Mouse (Mus musculus): Measurements from ENCODE around the gene Ube2d3. TPM values are rescaled to one million over a fixed set of nuclear protein-coding genes. Genes with fewer than 3 reads are reported as not detected.

Gene Ube2d3
- 100 to 1,000 TPM; 246 to 248 TPM for total RNA-seq (2021)
- long read RNA-seq, experiment 1, transcript Ube2d3-202 (8 exons, 2,504 nt) = minor isoform, 28 of 189 reads
- long read RNA-seq, experiment 1, transcript Ube2d3-210 (7 exons, 2,515 nt) = minor isoform, 28 of 189 reads
- long read RNA-seq, experiment 1, transcript Ube2d3-212 (8 exons, 3,833 nt) = major isoform, 121 of 189 reads
- long read RNA-seq, experiment 1, partial matches to known transcripts = 0 of 189 reads
- long read RNA-seq, experiment 1, other reads (novel, unspliced or antisense) = 8 of 189 reads
- long read RNA-seq, experiment 2, transcript Ube2d3-202 (8 exons, 2,504 nt) = minor isoform, 49 of 263 reads
- long read RNA-seq, experiment 2, transcript Ube2d3-201 (8 exons, 1,512 nt) = minor isoform, 5 of 263 reads
- long read RNA-seq, experiment 2, transcript Ube2d3-210 (7 exons, 2,515 nt) = minor isoform, 35 of 263 reads
- long read RNA-seq, experiment 2, transcript Ube2d3-212 (8 exons, 3,833 nt) = major isoform, 151 of 263 reads
- long read RNA-seq, experiment 2, partial matches to known transcripts = 1 of 263 reads
- long read RNA-seq, experiment 2, other reads (novel, unspliced or antisense) = 20 of 263 reads

GRCm38 (mm10) chr3:135437758-135438495 lies at the start of gene Ube2d3:
Gene Ube2d3 (plus strand): TSS chr3:135438149.
- peak; percentile 98 to 99 for DNase-seq (ENCODE audit: low spot score in 2 of 2)

- DNase-seq (ENCODE audit: low spot score in 2 of 2) = no peak
Measured at GRCm38 (mm10) chr3:135393186-135393585, 44.8 kb upstream of the Ube2d3 start.

GRCm38 (mm10) chr3:135395085-135395484 lies 42.9 kb upstream of the Ube2d3 start:
- no peak for DNase-seq (ENCODE audit: low spot score in 2 of 2)

- DNase-seq (ENCODE audit: low spot score in 2 of 2) = no peak
Measured at GRCm38 (mm10) chr3:135396081-135396480, 41.9 kb upstream of the Ube2d3 start.

GRCm38 (mm10) chr3:135397112-135397511 lies 40.8 kb upstream of the Ube2d3 start:
- DNase-seq (ENCODE audit: low spot score in 2 of 2) = no peak

GRCm38 (mm10) chr3:135402201-135402658 lies 35.7 kb upstream of the Ube2d3 start:
- DNase-seq (ENCODE audit: low spot score in 2 of 2) = peak; percentile 76 to 84

- DNase-seq (ENCODE audit: low spot score in 2 of 2) = peak; percentile 6 to 24
Measured at GRCm38 (mm10) chr3:135403211-135403610, 34.7 kb upstream of the Ube2d3 start.

- DNase-seq (ENCODE audit: low spot score in 2 of 2) = no peak
Measured at GRCm38 (mm10) chr3:135403856-135404255, 34.1 kb upstream of the Ube2d3 start.

- DNase-seq (ENCODE audit: low spot score in 2 of 2) = no peak
Measured at GRCm38 (mm10) chr3:135404599-135404998, 33.4 kb upstream of the Ube2d3 start.

- no peak for DNase-seq (ENCODE audit: low spot score in 2 of 2)
Measured at GRCm38 (mm10) chr3:135407351-135407750, 30.6 kb upstream of the Ube2d3 start.

- no peak for DNase-seq (ENCODE audit: low spot score in 2 of 2)
Measured at GRCm38 (mm10) chr3:135409219-135409618, 28.7 kb upstream of the Ube2d3 start.

- no peak for DNase-seq (ENCODE audit: low spot score in 2 of 2)
Measured at GRCm38 (mm10) chr3:135411056-135411455, 26.9 kb upstream of the Ube2d3 start.

- no peak for DNase-seq (ENCODE audit: low spot score in 2 of 2)
Measured at GRCm38 (mm10) chr3:135411824-135412223, 26.1 kb upstream of the Ube2d3 start.

- DNase-seq (ENCODE audit: low spot score in 2 of 2) = no peak
Measured at GRCm38 (mm10) chr3:135417245-135417644, 20.7 kb upstream of the Ube2d3 start.

GRCm38 (mm10) chr3:135417799-135418198 lies 20.1 kb upstream of the Ube2d3 start:
- no peak for DNase-seq (ENCODE audit: low spot score in 2 of 2)

- no peak for DNase-seq (ENCODE audit: low spot score in 2 of 2)
Measured at GRCm38 (mm10) chr3:135420542-135421309, 17.2 kb upstream of the Ube2d3 start.

GRCm38 (mm10) chr3:135421310-135421594 lies 16.7 kb upstream of the Ube2d3 start:
- no peak for DNase-seq (ENCODE audit: low spot score in 2 of 2)

- no peak for DNase-seq (ENCODE audit: low spot score in 2 of 2)
Measured at GRCm38 (mm10) chr3:135422232-135422855, 15.6 kb upstream of the Ube2d3 start.

GRCm38 (mm10) chr3:135422856-135423607 lies 14.9 kb upstream of the Ube2d3 start:
- DNase-seq (ENCODE audit: low spot score in 2 of 2) = peak; percentile 79 to 90

- no peak for DNase-seq (ENCODE audit: low spot score in 2 of 2)
Measured at GRCm38 (mm10) chr3:135423608-135424212, 14.2 kb upstream of the Ube2d3 start, which contains the start of gene Cisd2. Gene Cisd2 (minus strand): TSS chr3:135423925.

Measured in layer of hippocampus, postnatal 14 days (tissue).